Mouse (Mus musculus): Measurements from ENCODE around the gene Prss22. TPM values are rescaled to one million over a fixed set of nuclear protein-coding genes. Genes with fewer than 3 reads are reported as not detected.

Gene Prss22
- polyA plus RNA-seq, 1 experiment from 2014 or later = 3.4 TPM

- H3K36me3 ChIP-seq (ENCODE audit: control insufficient read depth, insufficient read depth, low read length) = no peaks in the 10 kb centered on the region
- H3K9me3 ChIP-seq (ENCODE audit: control insufficient read depth, low read length) = no peaks in the 10 kb centered on the region
- H3K27me3 ChIP-seq (ENCODE audit: control insufficient read depth, insufficient read depth, low read length) = no peaks in the 10 kb centered on the region
- WGBS = 72% methylated on average over 6 of the region's 6 CpGs
- no peak overlapping the region for H3K4me2 ChIP-seq (replicated peaks; ENCODE audit: low read depth)
- H3K27ac ChIP-seq (replicated peaks) = peak overlapping the region; percentile 53; the same call in 1 of the 2 replicates
- no peaks in the 10 kb centered on the region for H3K4me1 ChIP-seq (replicated peaks; ENCODE audit: control insufficient read depth, insufficient read depth)
- ATAC-seq (ENCODE audit: low FRiP score, low TSS enrichment) (no peak; the same call in 1 of the 2 replicates), DNase-seq (ENCODE audit: low spot score) (no peak)
- H3K4me3 ChIP-seq (ENCODE audit: low read depth, low read length) = no peak overlapping the region
- no peak overlapping the region for H3K9ac ChIP-seq (ENCODE audit: low read length)
- TF ChIP-seq EP300 (optimal IDR thresholded peaks at IDR 0.05) = no peak
- no peak for TF ChIP-seq CTCF (IDR thresholded peaks at IDR 0.05; ENCODE audit: low read depth)
Measured at GRCm38 (mm10) chr17:24036954-24037353, 39.1 kb upstream of the Prss22 start.

- Histone ChIP-seq H3K9me3 (ENCODE audit: control insufficient read depth, low read length) (no peaks in the 10 kb centered on the region), H3K4me1 (replicated peaks; ENCODE audit: control insufficient read depth, insufficient read depth) (no peaks in the 10 kb centered on the region), H3K9ac (ENCODE audit: low read length) (no peak overlapping the region), H3K27me3 (ENCODE audit: control insufficient read depth, insufficient read depth, low read length) (no peaks in the 10 kb centered on the region), H3K36me3 (ENCODE audit: control insufficient read depth, insufficient read depth, low read length) (no peaks in the 10 kb centered on the region), H3K4me2 (replicated peaks; ENCODE audit: low read depth) (no peak overlapping the region), H3K4me3 (ENCODE audit: low read depth, low read length) (no peak overlapping the region), H3K27ac (replicated peaks) (no peak overlapping the region)
- 70% methylated on average over 7 of the region's 7 CpGs for WGBS
- no peak for TF ChIP-seq CTCF (IDR thresholded peaks at IDR 0.05; ENCODE audit: low read depth)
- no peak for TF ChIP-seq EP300 (optimal IDR thresholded peaks at IDR 0.05)
- no peak for DNase-seq (ENCODE audit: low spot score)
- ATAC-seq (ENCODE audit: low FRiP score, low TSS enrichment) = no peak
Measured at GRCm38 (mm10) chr17:24035087-24035486, 37.2 kb upstream of the Prss22 start.

- TF ChIP-seq EP300 (optimal IDR thresholded peaks at IDR 0.05) (no peak), CTCF (IDR thresholded peaks at IDR 0.05; ENCODE audit: low read depth) (no peak)
- ATAC-seq (ENCODE audit: low FRiP score, low TSS enrichment) = no peak
- WGBS = 74% methylated on average over 8 of the region's 22 CpGs
Measured at GRCm38 (mm10) chr17:24030551-24030950, 32.7 kb upstream of the Prss22 start.

GRCm38 (mm10) chr17:24029477-24029876 is 31.6 kb upstream of the Prss22 start:
- ATAC-seq (ENCODE audit: low FRiP score, low TSS enrichment) (no peak), DNase-seq (ENCODE audit: low spot score) (no peak)
- Histone ChIP-seq H3K4me2 (replicated peaks; ENCODE audit: low read depth) (no peak overlapping the region), H3K9ac (ENCODE audit: low read length) (no peak overlapping the region), H3K9me3 (ENCODE audit: control insufficient read depth, low read length) (no peaks in the 10 kb centered on the region), H3K36me3 (ENCODE audit: control insufficient read depth, insufficient read depth, low read length) (no peaks in the 10 kb centered on the region), H3K27ac (replicated peaks) (no peak overlapping the region), H3K4me1 (replicated peaks; ENCODE audit: control insufficient read depth, insufficient read depth) (no peaks in the 10 kb centered on the region), H3K27me3 (ENCODE audit: control insufficient read depth, insufficient read depth, low read length) (no peaks in the 10 kb centered on the region), H3K4me3 (ENCODE audit: low read depth, low read length) (no peak overlapping the region)
- TF ChIP-seq CTCF (IDR thresholded peaks at IDR 0.05; ENCODE audit: low read depth) (no peak), EP300 (optimal IDR thresholded peaks at IDR 0.05) (no peak)
- WGBS = 75% methylated on average over 7 of the region's 7 CpGs

More at GRCm38 (mm10) chr17:24030551-24030950, 32.7 kb upstream of the Prss22 start:
- no peak overlapping the region for H3K27ac ChIP-seq (replicated peaks)
- no peak overlapping the region for H3K4me2 ChIP-seq (replicated peaks; ENCODE audit: low read depth)
- no peak overlapping the region for H3K4me3 ChIP-seq (ENCODE audit: low read depth, low read length)
- no peak overlapping the region for H3K9ac ChIP-seq (ENCODE audit: low read length)
- no peak for DNase-seq (ENCODE audit: low spot score)
- H3K27me3 ChIP-seq (ENCODE audit: control insufficient read depth, insufficient read depth, low read length) = no peaks in the 10 kb centered on the region
- no peaks in the 10 kb centered on the region for H3K4me1 ChIP-seq (replicated peaks; ENCODE audit: control insufficient read depth, insufficient read depth)
- H3K9me3 ChIP-seq (ENCODE audit: control insufficient read depth, low read length) = no peaks in the 10 kb centered on the region
- no peaks in the 10 kb centered on the region for H3K36me3 ChIP-seq (ENCODE audit: control insufficient read depth, insufficient read depth, low read length)

- H3K27me3 ChIP-seq (ENCODE audit: control insufficient read depth, insufficient read depth, low read length) = no peaks in the 10 kb centered on the region
- H3K9ac ChIP-seq (ENCODE audit: low read length) = no peak overlapping the region
- TF ChIP-seq EP300 (optimal IDR thresholded peaks at IDR 0.05) = no peak
- TF ChIP-seq CTCF (IDR thresholded peaks at IDR 0.05; ENCODE audit: low read depth) = peak; percentile 29; the same call in 1 of the 2 replicates
- H3K9me3 ChIP-seq (ENCODE audit: control insufficient read depth, low read length) = no peaks in the 10 kb centered on the region
- peaks cover 5% of the 10 kb centered on the region for H3K4me1 ChIP-seq (replicated peaks; ENCODE audit: control insufficient read depth, insufficient read depth)
- DNase-seq (ENCODE audit: low spot score) (peak; percentile 63), ATAC-seq (ENCODE audit: low FRiP score, low TSS enrichment) (peak; percentile 82)
- H3K36me3 ChIP-seq (ENCODE audit: control insufficient read depth, insufficient read depth, low read length) = no peaks in the 10 kb centered on the region
- no peak overlapping the region for H3K4me2 ChIP-seq (replicated peaks; ENCODE audit: low read depth)
- H3K4me3 ChIP-seq (ENCODE audit: low read depth, low read length) = no peak overlapping the region
- WGBS = 34% methylated on average over 5 of the region's 5 CpGs
- H3K27ac ChIP-seq (replicated peaks) = peak overlapping the region; percentile 63
Measured at GRCm38 (mm10) chr17:24021375-24022199, 23.7 kb upstream of the Prss22 start.

GRCm38 (mm10) chr17:24020696-24021095 is 22.8 kb upstream of the Prss22 start:
- H3K27me3 ChIP-seq (ENCODE audit: control insufficient read depth, insufficient read depth, low read length) = no peaks in the 10 kb centered on the region
- H3K4me1 ChIP-seq (replicated peaks; ENCODE audit: control insufficient read depth, insufficient read depth) = peaks cover 5% of the 10 kb centered on the region
- no peak overlapping the region for H3K4me3 ChIP-seq (ENCODE audit: low read depth, low read length)
- no peaks in the 10 kb centered on the region for H3K36me3 ChIP-seq (ENCODE audit: control insufficient read depth, insufficient read depth, low read length)
- ATAC-seq (ENCODE audit: low FRiP score, low TSS enrichment) (peak; percentile 83), DNase-seq (ENCODE audit: low spot score) (no peak)
- WGBS = 31% methylated on average over 6 of the region's 6 CpGs
- no peak for TF ChIP-seq CTCF (IDR thresholded peaks at IDR 0.05; ENCODE audit: low read depth)
- TF ChIP-seq EP300 (optimal IDR thresholded peaks at IDR 0.05) = no peak
- H3K9ac ChIP-seq (ENCODE audit: low read length) = no peak overlapping the region
- H3K9me3 ChIP-seq (ENCODE audit: control insufficient read depth, low read length) = no peaks in the 10 kb centered on the region
- H3K4me2 ChIP-seq (replicated peaks; ENCODE audit: low read depth) = no peak overlapping the region
- H3K27ac ChIP-seq (replicated peaks) = peak overlapping the region; percentile 79

All from stomach, postnatal 0 days (tissue).